Mouse (Mus musculus): ENCODE measurements around the gene Ctf2. TPM values are rescaled to one million over a fixed set of nuclear protein-coding genes. Genes with fewer than 3 reads are reported as not detected.

The Ctf2 gene
- polyA plus RNA-seq, 1 experiment from 2014 or later: 0.07 TPM

DNA sequence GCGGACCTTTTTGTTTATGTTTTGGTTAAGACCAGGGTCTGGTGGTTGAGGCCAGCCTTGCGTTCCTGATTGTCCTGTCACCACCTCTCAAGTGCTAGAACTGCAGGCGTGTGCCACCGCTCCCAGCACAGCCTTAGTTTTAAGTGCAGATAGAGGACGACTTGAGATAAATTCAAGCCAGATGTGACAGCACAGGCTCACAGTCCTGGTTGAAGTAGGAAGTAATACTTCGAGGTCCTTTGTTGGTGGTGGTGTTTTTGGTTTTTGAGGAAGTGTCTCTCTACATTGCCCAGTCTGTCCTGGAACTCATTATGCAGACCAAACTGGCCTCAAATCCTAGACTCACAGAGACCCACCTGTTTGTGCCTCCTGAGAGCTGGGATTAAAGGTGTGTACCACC is 27.8 kb upstream of the Ctf2 start:
- Histone ChIP-seq H3K4me1 (replicated peaks) (peaks cover 21% of the 10 kb centered on the region), H3K36me3 (peaks cover 17% of the 10 kb centered on the region), H3K9me3 (replicated peaks) (no peaks in the 10 kb centered on the region), H3K9ac (no peak overlapping the region), H3K27me3 (no peaks in the 10 kb centered on the region), H3K4me2 (no peak overlapping the region), H3K27ac (no peak overlapping the region), H3K4me3 (replicated peaks) (no peak overlapping the region)
- 25% methylated on average over 6 of the region's 6 CpGs for WGBS (ENCODE audit: insufficient replicate concordance)
- DNase-seq (no peak), ATAC-seq (ENCODE audit: low read depth) (no peak)

DNA sequence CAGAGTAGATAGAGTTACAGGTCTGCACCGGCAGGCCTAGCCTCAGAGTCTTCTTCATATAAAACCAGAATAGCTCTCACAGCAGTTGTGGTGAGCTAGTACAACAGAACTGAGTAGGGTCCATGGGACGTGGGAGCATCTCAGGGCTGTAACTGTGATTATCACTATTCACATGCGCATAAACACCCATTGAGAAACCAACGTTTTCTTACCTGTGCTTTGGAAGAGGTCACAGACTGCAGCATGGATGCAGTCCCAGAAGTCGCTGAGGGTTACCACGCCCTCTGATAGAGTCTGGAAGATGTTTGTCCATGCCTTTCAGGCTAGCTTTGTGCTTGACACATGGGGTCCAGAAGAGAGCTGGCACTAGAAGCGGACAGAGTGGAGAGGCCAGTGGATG is 21.8 kb upstream of the Ctf2 start:
- H3K4me3 ChIP-seq (replicated peaks): no peak overlapping the region
- no peak overlapping the region for H3K9ac ChIP-seq
- WGBS (ENCODE audit: insufficient replicate concordance): 73% methylated on average over 7 of the region's 7 CpGs
- DNase-seq (no peak), ATAC-seq (ENCODE audit: low read depth) (no peak)
- H3K36me3 ChIP-seq: peaks cover 54% of the 10 kb centered on the region
- H3K4me2 ChIP-seq: no peak overlapping the region
- H3K27me3 ChIP-seq: no peaks in the 10 kb centered on the region
- no peak overlapping the region for H3K27ac ChIP-seq
- no peaks in the 10 kb centered on the region for H3K9me3 ChIP-seq (replicated peaks)
- no peaks in the 10 kb centered on the region for H3K4me1 ChIP-seq (replicated peaks)

GRCm38 (mm10) chr7:127753158-127753557 is 21.2 kb upstream of the Ctf2 start:
- 0 out of 2 replicates have a peak, but pooled peaks cover under 1% of the 10 kb centered on the region for H3K4me1 ChIP-seq (replicated peaks)
- peaks cover 58% of the 10 kb centered on the region for H3K36me3 ChIP-seq
- no peak for DNase-seq
- no peaks in the 10 kb centered on the region for H3K27me3 ChIP-seq
- no peaks in the 10 kb centered on the region for H3K9me3 ChIP-seq (replicated peaks)
- no peak overlapping the region for H3K27ac ChIP-seq
- no peak overlapping the region for H3K4me3 ChIP-seq (replicated peaks)
- 51% methylated on average over 5 of the region's 5 CpGs for WGBS (ENCODE audit: insufficient replicate concordance)
- ATAC-seq (ENCODE audit: low read depth): no peak
- no peak overlapping the region for H3K9ac ChIP-seq
- H3K4me2 ChIP-seq: no peak overlapping the region

DNA sequence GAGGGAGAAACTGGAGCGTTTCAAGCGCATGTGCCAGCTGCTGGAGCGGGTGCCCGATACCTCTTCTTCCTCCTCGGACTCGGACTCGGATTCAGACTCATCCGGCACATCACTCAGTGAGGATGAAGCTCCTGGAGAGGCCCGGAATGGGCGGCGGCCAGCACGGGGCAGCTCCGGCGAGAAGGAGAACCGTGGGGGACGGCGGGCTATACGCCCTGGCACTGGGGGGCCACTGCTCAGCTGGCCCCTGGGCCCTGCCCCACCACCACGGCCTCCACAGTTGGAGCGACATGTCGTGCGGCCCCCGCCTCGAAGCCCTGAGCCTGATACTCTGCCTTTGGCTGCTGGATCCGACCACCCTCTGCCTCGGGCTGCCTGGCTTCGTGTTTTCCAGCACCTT is 20.1 kb upstream of the Ctf2 start:
- H3K4me2 ChIP-seq: no peak overlapping the region
- WGBS (ENCODE audit: insufficient replicate concordance): 89% methylated on average over 27 of the region's 27 CpGs
- no peaks in the 10 kb centered on the region for H3K9me3 ChIP-seq (replicated peaks)
- H3K9ac ChIP-seq: no peak overlapping the region
- H3K27me3 ChIP-seq: no peaks in the 10 kb centered on the region
- H3K4me3 ChIP-seq (replicated peaks): no peak overlapping the region
- H3K36me3 ChIP-seq: peaks cover 59% of the 10 kb centered on the region
- DNase-seq (no peak), ATAC-seq (ENCODE audit: low read depth) (no peak)
- H3K4me1 ChIP-seq (replicated peaks): peaks cover 11% of the 10 kb centered on the region
- no peak overlapping the region for H3K27ac ChIP-seq

GRCm38 (mm10) chr7:127751619-127752018 is 19.7 kb upstream of the Ctf2 start:
- Histone ChIP-seq H3K27me3 (no peaks in the 10 kb centered on the region), H3K9ac (no peak overlapping the region), H3K36me3 (peaks cover 59% of the 10 kb centered on the region), H3K9me3 (replicated peaks) (no peaks in the 10 kb centered on the region), H3K4me1 (replicated peaks) (peaks cover 16% of the 10 kb centered on the region), H3K4me3 (replicated peaks) (no peak overlapping the region), H3K27ac (0 out of 2 replicates have a peak overlapping the region, but pooled peaks have one; percentile 3), H3K4me2 (no peak overlapping the region)
- ATAC-seq (ENCODE audit: low read depth) (no peak), DNase-seq (no peak)
- WGBS (ENCODE audit: insufficient replicate concordance): 87% methylated on average over 5 of the region's 5 CpGs

DNA sequence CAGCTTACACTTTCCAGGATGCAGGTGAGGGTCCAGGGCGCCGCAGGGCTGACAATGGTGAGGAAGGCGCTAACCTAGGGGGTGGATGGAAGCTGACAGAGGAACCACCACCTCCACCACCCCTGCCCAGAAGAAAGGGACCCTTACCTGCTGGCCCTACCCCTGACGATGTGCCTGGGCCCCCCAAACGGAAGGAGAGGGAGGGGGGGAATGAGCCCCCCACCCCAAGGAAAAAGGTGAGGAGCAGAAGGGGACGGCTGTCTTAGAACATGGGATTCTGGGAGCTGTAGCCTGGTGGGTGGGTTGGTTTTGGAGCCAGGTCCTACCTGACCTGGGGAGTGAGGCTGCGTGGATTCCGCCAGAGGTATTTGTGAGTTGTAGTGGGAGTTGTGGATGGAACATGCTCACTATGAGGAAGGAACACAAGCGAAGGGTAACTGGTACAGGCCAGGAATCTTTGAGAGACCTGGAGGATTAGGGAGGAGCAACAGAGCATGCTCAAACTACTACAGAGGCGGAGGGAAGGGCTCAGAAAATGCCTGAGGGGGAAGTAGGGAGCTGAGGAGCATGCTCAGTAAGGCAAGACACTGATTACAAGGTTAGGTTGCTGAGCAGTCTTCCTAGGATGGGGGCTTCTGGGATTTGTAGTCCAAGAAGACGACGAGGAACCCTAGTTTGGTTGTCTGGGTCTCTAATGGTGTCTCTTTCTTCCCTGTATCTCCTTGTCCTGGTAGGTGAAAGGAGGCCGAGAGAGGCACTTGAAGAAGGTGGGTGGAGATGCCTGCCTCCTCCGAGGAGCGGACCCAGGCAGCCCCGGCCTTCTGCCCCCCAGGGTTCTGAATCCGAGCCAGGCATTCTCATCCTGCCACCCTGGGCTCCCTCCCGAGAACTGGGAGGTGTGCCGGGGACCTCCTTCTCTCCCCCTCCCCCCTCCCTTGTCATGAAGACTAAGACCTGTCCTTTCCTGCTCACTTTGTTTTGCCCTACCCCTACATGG is 18.5 kb upstream of the Ctf2 start:
- Histone ChIP-seq H3K36me3 (peaks cover 58% of the 10 kb centered on the region), H3K4me1 (replicated peaks) (peaks cover 22% of the 10 kb centered on the region), H3K9me3 (replicated peaks) (no peaks in the 10 kb centered on the region), H3K27ac (no peak overlapping the region), H3K4me3 (replicated peaks) (no peak overlapping the region), H3K9ac (no peak overlapping the region), H3K4me2 (no peak overlapping the region), H3K27me3 (no peaks in the 10 kb centered on the region)
- WGBS (ENCODE audit: insufficient replicate concordance): 80% methylated on average over 19 of the region's 19 CpGs
- ATAC-seq (ENCODE audit: low read depth) (no peak), DNase-seq (no peak)

DNA sequence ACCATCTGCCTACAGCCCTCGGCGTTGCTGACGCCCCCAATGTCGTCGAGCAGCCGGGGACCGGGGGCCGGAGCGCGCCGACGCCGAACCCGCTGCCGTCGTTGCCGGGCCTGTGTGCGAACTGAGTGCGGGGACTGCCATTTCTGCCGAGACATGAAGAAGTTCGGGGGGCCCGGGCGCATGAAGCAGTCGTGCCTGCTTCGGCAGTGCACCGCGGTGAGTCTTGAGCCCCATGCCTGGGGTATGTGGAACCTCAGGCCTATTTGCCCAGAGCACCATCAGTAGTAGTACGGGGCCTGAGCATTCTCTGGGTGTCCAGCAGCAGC is 16.2 kb upstream of the Ctf2 start:
- ATAC-seq (ENCODE audit: low read depth) (no peak), DNase-seq (no peak)
- no peak overlapping the region for H3K4me3 ChIP-seq (replicated peaks)
- WGBS (ENCODE audit: insufficient replicate concordance): 90% methylated on average over 28 of the region's 28 CpGs
- H3K4me2 ChIP-seq: no peak overlapping the region
- H3K9ac ChIP-seq: no peak overlapping the region
- no peak overlapping the region for H3K27ac ChIP-seq
- H3K27me3 ChIP-seq: no peaks in the 10 kb centered on the region
- no peaks in the 10 kb centered on the region for H3K9me3 ChIP-seq (replicated peaks)
- H3K36me3 ChIP-seq: peaks cover 49% of the 10 kb centered on the region
- peaks cover 37% of the 10 kb centered on the region for H3K4me1 ChIP-seq (replicated peaks)

DNA sequence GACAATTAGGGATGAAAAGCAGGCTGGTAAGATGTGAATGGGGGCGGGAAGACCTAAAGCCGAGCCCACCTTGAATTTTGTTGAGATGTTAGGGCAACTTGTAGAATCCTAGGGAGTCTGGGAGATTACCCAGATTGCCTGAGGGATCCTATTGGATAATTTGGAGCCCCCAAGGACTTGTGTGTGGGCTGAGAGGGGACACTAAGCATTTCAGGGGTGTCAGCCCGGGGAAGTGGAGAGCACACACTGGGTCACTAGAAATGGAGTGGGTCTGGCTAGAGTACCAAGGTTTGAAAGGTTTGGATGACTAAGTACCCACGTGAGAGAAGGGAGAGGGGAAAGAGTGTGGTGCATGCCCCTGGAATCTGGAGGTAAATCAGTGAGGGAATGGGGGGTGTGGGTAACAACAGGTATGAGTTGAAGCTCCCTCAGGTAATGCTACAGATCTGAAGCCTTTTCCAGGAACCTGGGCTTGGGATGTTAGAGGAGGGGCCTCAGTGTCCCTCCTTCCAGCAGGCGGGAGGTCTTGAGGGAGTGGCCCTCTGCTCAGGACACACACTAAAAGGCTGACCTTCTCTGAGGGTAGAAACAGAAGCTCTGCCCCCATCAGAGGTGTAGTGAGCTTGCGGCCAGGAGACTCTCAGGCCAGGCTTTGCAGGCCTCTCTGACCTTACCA is 15.7 kb upstream of the Ctf2 start:
- peaks cover 47% of the 10 kb centered on the region for H3K36me3 ChIP-seq
- DNase-seq (no peak), ATAC-seq (ENCODE audit: low read depth) (no peak)
- no peak overlapping the region for H3K9ac ChIP-seq
- no peak overlapping the region for H3K27ac ChIP-seq
- WGBS (ENCODE audit: insufficient replicate concordance): 70% methylated on average over 6 of the region's 6 CpGs
- peaks cover 37% of the 10 kb centered on the region for H3K4me1 ChIP-seq (replicated peaks)
- peak overlapping the region; percentile 70 for H3K4me3 ChIP-seq (replicated peaks)
- no peaks in the 10 kb centered on the region for H3K27me3 ChIP-seq
- peak overlapping the region; percentile 98 for H3K4me2 ChIP-seq
- no peaks in the 10 kb centered on the region for H3K9me3 ChIP-seq (replicated peaks)

- peak; percentile 4 for ATAC-seq (ENCODE audit: low read depth)
- WGBS (ENCODE audit: insufficient replicate concordance): 2% methylated on average over 59 of the region's 62 CpGs
- H3K9ac ChIP-seq: peak overlapping the region; percentile 78
- H3K27ac ChIP-seq: peak overlapping the region; percentile 84
- peak overlapping the region; percentile 98 for H3K4me2 ChIP-seq
- H3K4me1 ChIP-seq (replicated peaks): peaks cover 37% of the 10 kb centered on the region
- peak overlapping the region; percentile 70 for H3K4me3 ChIP-seq (replicated peaks)
- H3K27me3 ChIP-seq: no peaks in the 10 kb centered on the region
- no peak for DNase-seq
- no peaks in the 10 kb centered on the region for H3K9me3 ChIP-seq (replicated peaks)
- peaks cover 40% of the 10 kb centered on the region for H3K36me3 ChIP-seq
Measured at GRCm38 (mm10) chr7:127746494-127747491, 14.8 kb upstream of the Ctf2 start.

DNA sequence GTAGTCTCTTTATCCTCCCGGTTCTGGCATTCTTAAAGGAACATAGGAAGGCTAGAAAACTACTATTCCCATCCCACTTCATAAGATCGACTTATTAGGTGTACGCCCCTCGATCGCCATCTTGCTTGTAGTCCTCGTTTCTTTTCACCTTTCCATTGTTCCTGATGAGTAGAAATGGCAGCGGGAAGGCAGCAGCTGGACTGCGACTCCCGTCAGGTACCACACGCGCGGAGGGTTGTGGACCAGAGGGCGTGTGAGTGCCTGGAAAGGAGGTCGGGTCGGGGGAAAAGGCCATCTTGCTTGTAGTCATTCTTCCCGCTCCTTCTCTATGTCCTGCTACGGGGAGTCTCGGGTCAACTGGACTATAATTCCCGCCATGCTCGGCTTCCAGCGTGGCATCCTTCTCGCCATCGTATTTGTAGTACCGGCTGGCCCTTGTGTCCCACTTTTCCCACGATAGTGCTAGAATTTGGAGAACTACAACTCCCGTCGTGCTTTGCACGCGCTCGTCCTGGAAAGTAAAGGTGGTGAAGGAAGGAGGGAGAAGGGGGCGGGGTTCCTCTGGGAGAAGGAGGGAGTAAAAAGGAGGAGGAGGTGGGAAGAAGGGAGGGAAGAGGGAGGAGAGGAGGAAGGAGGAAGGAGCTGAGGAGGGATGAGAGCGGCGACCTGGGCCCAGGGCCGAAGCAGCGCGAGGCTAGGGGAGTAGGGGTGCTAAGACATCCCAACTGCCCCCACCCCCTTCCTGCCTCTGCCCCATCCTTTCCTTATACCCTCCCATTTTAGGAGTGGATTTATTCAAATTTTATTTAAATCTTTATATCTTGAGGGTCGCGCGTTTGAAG is 13.9 kb upstream of the Ctf2 start:
- WGBS (ENCODE audit: insufficient replicate concordance): under 1% methylated on average over 39 of the region's 39 CpGs
- Histone ChIP-seq H3K4me3 (replicated peaks) (peak overlapping the region; percentile 70), H3K27me3 (no peaks in the 10 kb centered on the region), H3K9me3 (replicated peaks) (no peaks in the 10 kb centered on the region), H3K4me2 (peak overlapping the region; percentile 98), H3K27ac (peak overlapping the region; percentile 84), H3K36me3 (peaks cover 31% of the 10 kb centered on the region), H3K4me1 (replicated peaks) (peaks cover 37% of the 10 kb centered on the region), H3K9ac (peak overlapping the region; percentile 78)
- ATAC-seq (ENCODE audit: low read depth) (peak; percentile 64), DNase-seq (peak; percentile 71)

All from liver, embryonic 13.5 days (tissue).